Mouse (Mus musculus) cortical plate, adult 2 months (tissue): ENCODE measurements around the gene Mab21l1. TPM values are rescaled to one million over a fixed set of nuclear protein-coding genes. Genes with fewer than 3 reads are reported as not detected.

Experiments
- H3K27ac ChIP-seq: fragments of 200-500 bp; 2 replicates; pipeline ENCODE4 v1.5.1; 2012; ENCODE audit warnings: low read length, control low read depth, inconsistent platforms; ENCODE audit not compliant: insufficient read depth
- H3K4me1 ChIP-seq: fragments of 200-500 bp; 2 replicates; pipeline ENCODE4 v1.6.1; 2011; ENCODE audit warnings: low read length; ENCODE audit not compliant: control insufficient read depth, insufficient read depth
- H3K4me3 ChIP-seq: fragments of 200-500 bp; 2 replicates; pipeline ENCODE4 v1.5.1; 2011; ENCODE audit warnings: mild to moderate bottlenecking, low read length, control low read depth; ENCODE audit not compliant: insufficient read depth
- CTCF ChIP-seq: fragments of 200-500 bp; IDR thresholded peaks from 2 replicates; pipeline ENCODE4 v1.5.1; 2011; ENCODE audit warnings: mild to moderate bottlenecking, control low read depth, low read length; ENCODE audit not compliant: insufficient read depth; ENCODE audit errors: extremely low read depth
- POLR2A ChIP-seq: fragments of 200-500 bp; IDR thresholded peaks from 2 replicates; pipeline ENCODE4 v1.6.1; 2011; ENCODE audit warnings: mild to moderate bottlenecking, low read length, control low read depth; ENCODE audit not compliant: insufficient read depth; ENCODE audit errors: extremely low read depth
- polyA plus RNA-seq: library from polyadenylated mRNA; depleted of rRNA; stranded (reverse); fragments of >200 nt; gene quantifications from 2 replicates; pipeline ENCODE4 v1.2.3, GENCODE M21; 2012

Gene Mab21l1
- polyA plus RNA-seq, 1 experiment, result 0.54 TPM

DNA sequence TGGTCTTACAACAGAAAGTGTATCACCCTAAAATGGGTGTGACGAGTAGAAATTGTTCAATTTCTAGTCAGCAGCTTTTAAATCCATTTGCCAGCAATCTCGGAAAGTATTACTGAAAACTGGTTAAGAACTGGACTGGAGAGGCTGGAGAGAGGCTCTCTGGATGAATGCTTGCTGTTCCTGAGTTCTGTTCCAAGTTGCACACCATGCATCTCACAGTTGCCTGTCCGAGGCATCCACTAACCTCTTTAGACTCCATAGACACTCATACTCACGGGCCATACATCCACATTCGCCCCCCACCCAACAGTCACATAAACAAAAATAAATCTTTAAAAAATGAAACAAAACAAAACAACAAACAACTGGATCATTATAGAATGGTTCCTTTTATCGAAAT is 6.6 kb upstream of the Mab21l1 start:
- no peak overlapping the region for H3K4me3 ChIP-seq
- TF ChIP-seq POLR2A (no peak), CTCF (no peak)
- H3K4me1 ChIP-seq, result peaks cover 3% of the 10 kb centered on the region; the same call in 1 of the 2 replicates
- H3K27ac ChIP-seq, result no peak overlapping the region

DNA sequence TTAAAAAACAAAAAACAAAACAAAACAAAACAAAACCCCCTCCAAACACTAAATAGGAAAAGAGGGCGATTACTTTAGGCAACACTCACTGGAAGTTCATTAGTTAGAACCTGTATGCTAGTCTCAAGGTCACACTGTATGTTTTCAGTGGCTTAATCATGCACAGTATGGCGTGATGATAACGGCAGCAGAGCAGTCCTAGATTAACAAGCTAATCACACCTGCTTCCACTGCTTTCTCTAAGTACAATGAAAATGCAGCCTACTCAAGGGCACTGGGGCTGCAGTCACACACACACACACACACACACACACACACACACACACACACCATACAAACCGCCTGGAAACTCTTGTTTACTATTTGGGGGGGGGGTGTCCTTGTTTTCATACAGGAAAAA is 4.8 kb upstream of the Mab21l1 start:
- Histone ChIP-seq H3K4me3 (no peak overlapping the region), H3K27ac (no peak overlapping the region), H3K4me1 (peaks cover 3% of the 10 kb centered on the region; the same call in 1 of the 2 replicates)
- no peak for TF ChIP-seq CTCF
- TF ChIP-seq POLR2A, result no peak

DNA sequence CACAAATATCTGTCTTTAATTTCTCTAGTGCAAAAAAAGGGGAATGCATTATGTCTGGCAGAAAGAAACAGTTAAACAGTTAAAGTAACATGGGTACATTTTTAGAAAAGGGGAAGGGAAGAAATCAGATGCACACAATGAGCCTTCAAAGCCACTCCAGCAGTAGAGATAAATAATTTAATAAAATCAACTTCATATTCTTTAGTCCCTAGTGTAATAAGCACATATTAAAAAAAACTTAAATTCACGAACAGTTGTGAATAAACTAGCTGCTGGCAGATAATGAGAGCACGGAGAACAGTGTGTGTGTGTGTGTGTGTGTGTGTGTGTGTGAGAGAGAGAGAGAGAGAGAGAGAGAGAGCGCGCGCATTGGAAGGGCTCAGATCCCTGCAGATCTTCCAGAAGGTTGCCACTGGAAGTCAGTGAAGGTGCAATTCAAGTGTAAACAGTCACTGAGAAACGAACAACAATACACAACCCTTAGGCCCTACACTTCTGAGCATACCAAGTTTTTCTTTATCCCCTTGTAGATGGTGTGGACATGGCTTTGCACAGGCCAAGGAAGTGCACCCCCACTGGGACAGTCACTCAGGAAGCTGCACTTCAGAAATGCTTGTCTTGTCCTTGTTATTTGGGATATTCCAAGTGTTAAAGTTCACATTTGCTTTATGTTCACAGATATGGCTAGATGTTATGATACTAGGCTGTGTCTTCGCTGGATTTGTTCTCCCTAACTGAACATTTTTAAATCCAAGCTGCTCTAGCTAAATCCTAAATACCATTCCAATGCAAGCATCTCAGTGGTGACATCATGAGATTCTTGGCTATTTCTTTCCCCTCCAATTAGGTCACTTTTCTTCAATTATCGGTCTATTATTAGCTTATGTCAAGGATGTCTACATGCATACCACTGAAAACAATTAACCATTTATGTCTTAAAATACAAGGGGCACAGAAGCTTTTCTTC is 3.3 kb upstream of the Mab21l1 start:
- no peak for TF ChIP-seq POLR2A
- no peak for TF ChIP-seq CTCF
- Histone ChIP-seq H3K4me3 (no peak overlapping the region), H3K27ac (no peak overlapping the region), H3K4me1 (peaks cover 3% of the 10 kb centered on the region; the same call in 1 of the 2 replicates)

DNA sequence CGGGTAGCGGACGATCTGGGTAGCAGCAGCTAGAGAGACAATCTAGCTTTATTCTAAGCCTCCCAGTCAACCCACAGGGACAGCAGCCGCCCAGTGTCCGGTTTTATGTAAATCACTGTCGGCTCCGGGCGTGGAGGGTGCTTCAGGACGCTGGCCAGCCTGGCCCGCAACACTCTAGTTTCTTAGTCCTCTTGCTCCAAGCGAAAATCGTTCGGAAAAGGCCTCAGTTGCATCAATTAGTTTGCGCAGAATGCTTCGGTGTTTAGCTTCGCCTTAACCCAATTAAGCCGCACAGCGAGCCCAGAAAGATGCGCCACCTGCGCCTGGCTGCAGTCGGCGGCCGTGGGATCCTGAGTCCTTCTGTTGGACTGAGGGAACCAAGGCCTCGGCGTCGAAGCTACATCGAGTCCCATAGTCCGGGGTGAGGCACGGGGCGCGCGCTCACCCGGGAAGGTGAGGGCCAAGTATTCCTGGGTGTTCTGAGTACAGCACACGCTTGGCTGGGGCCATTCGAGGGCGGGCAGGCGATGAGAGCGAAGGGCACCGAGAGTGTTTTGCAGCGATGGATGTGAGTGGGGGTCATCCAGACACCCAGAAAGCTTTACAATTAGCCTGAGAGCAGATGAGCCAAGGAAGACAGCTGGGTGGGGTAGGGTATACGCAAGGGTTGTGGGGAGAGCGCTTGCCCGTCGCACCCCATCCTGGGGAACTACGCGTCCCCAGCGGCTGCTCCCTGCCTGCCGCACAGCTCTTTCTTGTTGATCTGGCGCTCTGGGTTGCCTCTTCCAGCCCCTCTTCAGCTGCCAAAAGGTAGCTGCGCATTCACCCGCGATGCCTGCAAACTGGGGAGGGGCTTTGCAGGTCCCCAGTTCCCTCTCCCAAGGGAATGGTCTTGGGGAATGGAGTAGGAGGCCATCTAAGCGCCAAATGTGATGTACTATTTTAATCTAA is 1.9 kb upstream of the Mab21l1 start:
- H3K27ac ChIP-seq, result no peak overlapping the region
- peaks cover 3% of the 10 kb centered on the region; the same call in 1 of the 2 replicates for H3K4me1 ChIP-seq
- TF ChIP-seq CTCF, result no peak
- TF ChIP-seq POLR2A, result no peak
- H3K4me3 ChIP-seq, result no peak overlapping the region

DNA sequence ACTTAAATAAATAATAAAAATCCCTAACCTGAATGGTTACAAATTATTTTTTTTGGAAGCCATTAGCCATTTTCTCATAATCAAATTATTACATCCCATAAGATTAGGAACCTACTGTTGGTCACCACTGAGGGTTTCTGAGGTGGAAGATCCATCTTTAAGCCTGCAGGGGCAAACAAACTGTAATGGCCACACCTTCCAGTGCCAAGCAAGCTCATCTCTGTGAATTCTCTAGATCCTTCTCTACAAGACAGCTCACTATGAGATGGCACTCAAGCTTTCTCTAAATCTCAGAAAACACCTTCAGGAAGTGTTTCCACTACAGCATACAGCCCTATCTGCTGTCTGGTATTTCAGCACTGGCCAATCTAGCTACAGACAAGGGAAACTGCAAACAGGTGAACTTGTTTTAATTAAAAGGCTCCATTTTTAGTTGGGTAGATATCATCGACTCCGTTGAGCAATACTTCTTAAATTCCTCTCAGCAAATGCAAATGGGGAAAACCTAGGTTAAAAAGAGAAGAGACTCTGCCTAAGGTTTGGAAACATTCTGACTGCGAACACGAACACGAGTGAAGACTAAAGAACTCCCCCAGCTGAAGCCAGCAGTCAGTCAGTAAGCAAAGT is 768 bp upstream of the Mab21l1 start:
- no peak for TF ChIP-seq POLR2A
- TF ChIP-seq CTCF, result no peak
- no peak overlapping the region for H3K27ac ChIP-seq

DNA sequence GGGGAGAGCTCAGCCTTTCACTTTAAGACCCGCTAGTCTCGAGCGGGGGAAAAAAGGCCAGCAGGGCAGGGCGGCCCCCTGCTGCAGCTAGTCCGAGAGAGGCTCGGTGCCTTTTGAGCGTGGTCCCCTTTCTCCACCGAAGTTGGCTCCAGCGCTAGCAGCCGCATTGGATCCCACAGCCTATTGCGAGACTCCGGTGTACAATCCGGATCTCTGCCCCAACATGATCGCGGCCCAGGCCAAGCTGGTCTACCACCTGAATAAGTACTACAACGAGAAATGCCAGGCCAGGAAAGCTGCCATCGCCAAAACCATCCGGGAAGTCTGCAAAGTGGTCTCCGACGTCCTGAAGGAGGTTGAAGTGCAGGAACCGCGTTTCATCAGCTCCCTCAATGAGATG is 461 bp downstream of the Mab21l1 start:
- H3K4me1 ChIP-seq, result peaks cover 6% of the 10 kb centered on the region; the same call in 1 of the 2 replicates
- no peak for TF ChIP-seq POLR2A
- TF ChIP-seq CTCF, result no peak
- H3K4me3 ChIP-seq, result no peak overlapping the region
- no peak overlapping the region for H3K27ac ChIP-seq

More for the DNA sequence above, 768 bp upstream of the Mab21l1 start:
- peaks cover 3% of the 10 kb centered on the region; the same call in 1 of the 2 replicates for H3K4me1 ChIP-seq
- H3K4me3 ChIP-seq, result no peak overlapping the region

DNA sequence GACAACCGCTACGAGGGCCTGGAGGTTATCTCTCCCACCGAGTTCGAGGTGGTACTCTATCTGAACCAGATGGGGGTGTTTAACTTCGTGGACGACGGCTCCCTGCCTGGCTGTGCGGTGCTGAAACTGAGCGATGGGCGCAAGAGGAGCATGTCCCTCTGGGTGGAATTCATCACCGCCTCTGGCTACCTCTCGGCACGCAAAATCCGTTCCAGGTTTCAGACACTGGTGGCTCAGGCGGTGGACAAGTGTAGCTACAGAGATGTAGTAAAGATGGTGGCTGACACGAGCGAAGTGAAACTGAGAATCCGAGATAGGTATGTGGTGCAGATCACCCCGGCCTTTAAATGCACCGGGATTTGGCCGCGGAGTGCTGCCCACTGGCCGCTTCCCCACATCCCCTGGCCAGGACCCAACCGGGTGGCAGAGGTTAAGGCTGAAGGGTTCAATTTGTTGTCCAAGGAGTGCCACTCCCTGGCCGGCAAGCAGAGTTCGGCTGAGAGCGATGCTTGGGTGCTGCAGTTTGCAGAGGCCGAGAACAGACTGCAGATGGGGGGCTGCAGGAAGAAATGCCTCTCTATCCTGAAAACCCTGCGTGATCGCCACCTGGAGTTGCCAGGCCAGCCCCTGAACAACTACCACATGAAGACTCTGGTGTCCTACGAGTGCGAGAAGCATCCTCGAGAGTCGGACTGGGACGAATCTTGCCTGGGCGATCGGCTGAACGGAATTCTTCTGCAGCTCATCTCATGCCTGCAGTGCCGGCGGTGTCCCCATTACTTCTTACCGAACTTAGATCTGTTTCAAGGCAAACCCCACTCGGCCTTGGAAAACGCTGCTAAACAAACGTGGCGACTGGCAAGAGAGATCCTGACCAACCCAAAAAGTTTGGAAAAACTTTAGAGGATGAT is 1.1 kb downstream of the Mab21l1 start:
- no peak overlapping the region for H3K27ac ChIP-seq

DNA sequence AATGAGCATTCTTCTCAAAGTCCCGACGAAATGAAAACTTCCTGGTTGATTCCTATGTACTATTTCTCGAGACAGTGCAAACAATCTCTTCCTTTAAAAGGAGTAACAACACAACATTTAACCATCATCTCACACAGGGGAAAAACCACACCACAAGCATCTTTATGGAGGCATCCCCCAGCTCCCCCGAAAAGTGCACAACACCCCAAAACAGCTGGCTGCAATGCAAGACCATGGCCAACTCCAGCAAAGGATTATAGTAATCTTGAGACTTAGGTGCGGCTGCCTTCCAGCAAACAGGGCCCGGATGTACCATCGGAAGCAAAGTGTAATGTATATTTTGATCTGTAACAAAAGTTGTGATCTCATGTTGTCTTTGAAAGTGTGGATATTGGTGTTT is 1.8 kb downstream of the Mab21l1 start:
- H3K27ac ChIP-seq, result no peak overlapping the region
- TF ChIP-seq CTCF, result no peak

More for the DNA sequence above, 1.1 kb downstream of the Mab21l1 start:
- no peak for TF ChIP-seq CTCF
- no peak for TF ChIP-seq POLR2A
- Histone ChIP-seq H3K4me1 (peaks cover 6% of the 10 kb centered on the region; the same call in 1 of the 2 replicates), H3K4me3 (no peak overlapping the region)

More for the DNA sequence above, 1.8 kb downstream of the Mab21l1 start:
- H3K4me3 ChIP-seq, result no peak overlapping the region
- peaks cover 4% of the 10 kb centered on the region; the same call in 1 of the 2 replicates for H3K4me1 ChIP-seq
